In genomic region chr2:119327942-119328526, GRCm38 (mm10) we compare ENCODE assay signal across 9 mouse cellular contexts. TPM values are rescaled to one million over a fixed set of nuclear protein-coding genes. Genes with fewer than 3 reads are reported as not detected.
DNase-seq lines count a peak whose midpoint lies in the region; ATAC-seq and TF ChIP-seq lines count a peak whose summit lies in the region.
"Had no signal": no experiment of that assay in that cellular context is flagged by ENCODE, and none has a peak within 500 bp of the region (broad histone marks: within the 10 kb centered on the region; RNA-seq: fewer than 3 reads in every experiment).

No protein-coding gene starts in this region.

- H3K27ac ChIP-seq in heart, postnatal 0 days (ENCODE audit: low read depth): peak overlapping the region; percentile 55
- no peak overlapping the region for H3K27ac ChIP-seq in liver, embryonic 16.5 days (ENCODE audit: low read length)

- H3K9ac ChIP-seq in heart, postnatal 0 days (replicated peaks; ENCODE audit: low read depth, low read length): no peak overlapping the region
- H3K9ac ChIP-seq in liver, embryonic 16.5 days (ENCODE audit: low read depth, low read length): no peak overlapping the region

- H3K4me2 ChIP-seq in heart, postnatal 0 days (ENCODE audit: low read depth, low read length): peak overlapping the region; percentile 76
- no peak overlapping the region; the same call in 1 of the 2 replicates for H3K4me2 ChIP-seq in liver, embryonic 16.5 days (ENCODE audit: low read depth, low read length)

- H3K4me3 ChIP-seq in heart, postnatal 0 days (ENCODE audit: low read depth, low read length): peak overlapping the region; percentile 73
- peak overlapping the region; percentile 4; the same call in 1 of the 2 replicates for H3K4me3 ChIP-seq in liver, embryonic 16.5 days (ENCODE audit: low read depth, low read length)

- no peak for ATAC-seq in heart, postnatal 0 days (ENCODE audit: insufficient read depth, low read depth)
- ATAC-seq in liver, embryonic 16.5 days (ENCODE audit: low read depth): no peak

- H3K36me3 ChIP-seq in heart, postnatal 0 days (replicated peaks; ENCODE audit: control insufficient read depth, insufficient read depth, low read length): peaks cover 9% of the 10 kb centered on the region
- H3K36me3 ChIP-seq in liver, embryonic 16.5 days (ENCODE audit: control insufficient read depth, insufficient read depth): no peaks in the 10 kb centered on the region

- DNase-seq in heart, adult 11 months: peak; percentile 91
- DNase-seq in heart, adult 9 months (ENCODE audit: low spot score in 2 of 2): no peak
- peak; percentile 26 for DNase-seq in cerebellum, adult 8-10 months
- no peak for DNase-seq in heart, postnatal 0 days (ENCODE audit: low spot score)
- DNase-seq in urinary bladder, postnatal 4 days (ENCODE audit: low spot score in 2 of 2): no peak
- DNase-seq in ovary, postnatal 10 days (ENCODE audit: low spot score): no peak
- no peak for DNase-seq in kidney, adult 11 months
- DNase-seq: gastrocnemius, postnatal 10 days had no signal

- no peaks in the 10 kb centered on the region for H3K9me3 ChIP-seq in heart, postnatal 0 days (replicated peaks; ENCODE audit: control insufficient read depth, low read length)
- H3K9me3 ChIP-seq in liver, embryonic 16.5 days (replicated peaks; ENCODE audit: control insufficient read depth, low read length): no peaks in the 10 kb centered on the region

- TF ChIP-seq EP300 in heart, postnatal 0 days (IDR thresholded peaks at IDR 0.05; ENCODE audit: low read depth): no peak

- peaks cover 75% of the 10 kb centered on the region for H3K27me3 ChIP-seq in heart, postnatal 0 days (ENCODE audit: control insufficient read depth, insufficient read depth, low read length)
- peaks cover 80% of the 10 kb centered on the region for H3K27me3 ChIP-seq in liver, embryonic 16.5 days (ENCODE audit: control insufficient read depth, insufficient read depth, low read depth, low read length)

- peaks cover 14% of the 10 kb centered on the region; the same call in 1 of the 2 replicates for H3K4me1 ChIP-seq in heart, postnatal 0 days (ENCODE audit: control insufficient read depth, insufficient read depth)
- H3K4me1 ChIP-seq in liver, embryonic 16.5 days (ENCODE audit: control insufficient read depth, low read depth, low read length): peaks cover 32% of the 10 kb centered on the region

- TF ChIP-seq CTCF in heart, postnatal 0 days (IDR thresholded peaks at IDR 0.05; ENCODE audit: low read depth): no peak

- 17% methylated on average over 11 of the region's 11 CpGs for WGBS in heart, postnatal 0 days
- 30% methylated on average over 11 of the region's 11 CpGs for WGBS in liver, embryonic 16.5 days (ENCODE audit: insufficient replicate concordance)

RNA-seq across cellular contexts. Expression of gene Dll4, which starts 2.5 kb away (rescaled TPM):
- 5.0 and 6.6 TPM in 2 replicates for total RNA-seq in heart, postnatal 0 days (2014; rRNA removed; ENCODE audit: low replicate concordance)
- 5.7 and 6.2 TPM in 2 replicates for polyA plus RNA-seq in heart, postnatal 0 days (2015; fragmentation: Nextera tagmentation; extraction: Ambion mirVana)
- polyA plus RNA-seq in liver, embryonic 16.5 days (2015; fragmentation: Nextera tagmentation; extraction: Ambion mirVana): 2.0 and 2.1 TPM in 2 replicates

RNA-seq across cellular contexts. Expression of gene Chac1, which starts 23.0 kb away (rescaled TPM):
- total RNA-seq in heart, postnatal 0 days (2014; rRNA removed; ENCODE audit: low replicate concordance): 0.11 and 0.27 TPM in 2 replicates
- polyA plus RNA-seq in heart, postnatal 0 days (2015; fragmentation: Nextera tagmentation; extraction: Ambion mirVana): 0.30 and 0.52 TPM in 2 replicates
- polyA plus RNA-seq in liver, embryonic 16.5 days (2015; fragmentation: Nextera tagmentation; extraction: Ambion mirVana): 6.2 and 8.5 TPM in 2 replicates

RNA-seq across cellular contexts. Expression of gene Vps18, which starts 39.5 kb away (rescaled TPM):
- total RNA-seq in heart, postnatal 0 days (2014; rRNA removed; ENCODE audit: low replicate concordance): 14.3 and 16.2 TPM in 2 replicates
- polyA plus RNA-seq in heart, postnatal 0 days (2015; fragmentation: Nextera tagmentation; extraction: Ambion mirVana): 8.0 and 8.3 TPM in 2 replicates
- 5.5 and 6.3 TPM in 2 replicates for polyA plus RNA-seq in liver, embryonic 16.5 days (2015; fragmentation: Nextera tagmentation; extraction: Ambion mirVana)

RNA-seq across cellular contexts. Expression of gene Rhov, which starts 57.0 kb away (rescaled TPM):
- total RNA-seq in heart, postnatal 0 days (2014; rRNA removed; ENCODE audit: low replicate concordance): 3.4 TPM in 1 of 2 replicates, not detected in the other
- 0.19 TPM in 1 of 2 replicates, not detected in the other for polyA plus RNA-seq in heart, postnatal 0 days (2015; fragmentation: Nextera tagmentation; extraction: Ambion mirVana)
- 0.20 TPM in 1 of 2 replicates, not detected in the other for polyA plus RNA-seq in liver, embryonic 16.5 days (2015; fragmentation: Nextera tagmentation; extraction: Ambion mirVana)
- total RNA-seq: gastrocnemius, postnatal 10 days had no signal

Comparison
In these comparisons a context has a peak if more than half of its experiments do, and no peak if none do; other contexts are left out.
1. DNase-seq: peak in heart, adult 11 months (single experiment) and cerebellum, adult 8-10 months (single experiment); none in heart, adult 9 months (0 of 2), heart, postnatal 0 days (single experiment), urinary bladder, postnatal 4 days (0 of 2), ovary, postnatal 10 days (single experiment) and kidney, adult 11 months (single experiment).